Mouse (Mus musculus): ENCODE data around the gene Nceh1.

GRCm38 (mm10) chr3:27206577-27206976 lies 23.8 kb downstream of the Nceh1 start:
- TF ChIP-seq ZC3H11A (IDR thresholded peaks at IDR 0.05; ENCODE audit: low read depth, low read length), result no peak
- TF ChIP-seq KAT2A (conservative IDR thresholded peaks at IDR 0.05; ENCODE audit: low read depth, low read length), result no peak
- TF ChIP-seq POLR2A (IDR thresholded peaks at IDR 0.05; ENCODE audit: control insufficient read depth in 1 of 2, insufficient read depth in 1 of 2, low read depth in 1 of 2, low read length in 2 of 2, poor library complexity in 1 of 2), result no peak
- TF ChIP-seq CHD2 (IDR thresholded peaks at IDR 0.05; ENCODE audit: low read length), result no peak
- no peak for TF ChIP-seq CTCF (IDR thresholded peaks at IDR 0.05 in 2 of 3, conservative IDR thresholded peaks at IDR 0.05 in 1 of 3; ENCODE audit: control insufficient read depth in 1 of 3, insufficient read depth in 1 of 3, low read depth in 2 of 3, low read length in 3 of 3, poor library complexity in 1 of 3, severe bottlenecking in 1 of 3)
- TF ChIP-seq MEF2A (IDR thresholded peaks at IDR 0.05; ENCODE audit: extremely low read depth, insufficient replicate concordance, low read depth, low read length, poor library complexity, severe bottlenecking), result no peak

Data from MEL (cell line).